Mouse (Mus musculus): ENCODE data around the gene Wwtr1. TPM values are rescaled to one million over a fixed set of nuclear protein-coding genes. Genes with fewer than 3 reads are reported as not detected.

Wwtr1 gene
- polyA plus RNA-seq, 2 experiments, result 34.5 to 54.2 TPM

- no peak for ATAC-seq (ENCODE audit: low FRiP score, low read depth)
- 76% methylated on average over 1 of the region's 1 CpGs for WGBS
- no peak for TF ChIP-seq POLR2A (IDR thresholded peaks at IDR 0.05; ENCODE audit: borderline replicate concordance, extremely low read depth, insufficient read depth, insufficient read length)
These were observed 77.9 kb downstream of the Wwtr1 start for GRCm38 (mm10) chr3:57497791-57498190.

GRCm38 (mm10) chr3:57496428-57496827 is 79.3 kb downstream of the Wwtr1 start:
- TF ChIP-seq POLR2A (IDR thresholded peaks at IDR 0.05; ENCODE audit: borderline replicate concordance, extremely low read depth, insufficient read depth, insufficient read length), result no peak
- no peak overlapping the region for H3K27ac ChIP-seq (replicated peaks; ENCODE audit: low read depth, low read length)
- peaks cover 2% of the 10 kb centered on the region; the same call in 1 of the 2 replicates for H3K4me1 ChIP-seq (ENCODE audit: control insufficient read depth, insufficient read depth, low read length)
- WGBS, result 54% methylated on average over 2 of the region's 2 CpGs
- no peaks in the 10 kb centered on the region for H3K27me3 ChIP-seq (ENCODE audit: control insufficient read depth, insufficient read depth, low read length)
- ATAC-seq (ENCODE audit: low FRiP score, low read depth) (no peak), DNase-seq (ENCODE audit: low spot score) (peak; percentile 28)
- no peak overlapping the region for H3K4me3 ChIP-seq (replicated peaks; ENCODE audit: low read length)
- no peak overlapping the region for H3K9ac ChIP-seq (ENCODE audit: low read depth, low read length, severe bottlenecking)
- H3K9me3 ChIP-seq (ENCODE audit: control insufficient read depth, low read length), result no peaks in the 10 kb centered on the region
- H3K36me3 ChIP-seq (ENCODE audit: control insufficient read depth, insufficient read depth, low read length), result peaks cover 20% of the 10 kb centered on the region
- no peak overlapping the region for H3K4me2 ChIP-seq (replicated peaks; ENCODE audit: low read depth, low read length, severe bottlenecking)

More at GRCm38 (mm10) chr3:57497791-57498190, 77.9 kb downstream of the Wwtr1 start:
- no peaks in the 10 kb centered on the region for H3K27me3 ChIP-seq (ENCODE audit: control insufficient read depth, insufficient read depth, low read length)
- H3K36me3 ChIP-seq (ENCODE audit: control insufficient read depth, insufficient read depth, low read length), result peaks cover 21% of the 10 kb centered on the region
- H3K9me3 ChIP-seq (ENCODE audit: control insufficient read depth, low read length), result no peaks in the 10 kb centered on the region
- H3K4me2 ChIP-seq (replicated peaks; ENCODE audit: low read depth, low read length, severe bottlenecking), result no peak overlapping the region
- H3K9ac ChIP-seq (ENCODE audit: low read depth, low read length, severe bottlenecking), result no peak overlapping the region
- H3K4me3 ChIP-seq (replicated peaks; ENCODE audit: low read length), result no peak overlapping the region
- H3K27ac ChIP-seq (replicated peaks; ENCODE audit: low read depth, low read length), result no peak overlapping the region
- peaks cover 2% of the 10 kb centered on the region; the same call in 1 of the 2 replicates for H3K4me1 ChIP-seq (ENCODE audit: control insufficient read depth, insufficient read depth, low read length)
- DNase-seq (ENCODE audit: low spot score), result no peak

- DNase-seq (ENCODE audit: low spot score) (peak; percentile 83), ATAC-seq (ENCODE audit: low FRiP score, low read depth) (peak; percentile 93)
- H3K4me3 ChIP-seq (replicated peaks; ENCODE audit: low read length), result no peak overlapping the region
- H3K9ac ChIP-seq (ENCODE audit: low read depth, low read length, severe bottlenecking), result no peak overlapping the region
- H3K27ac ChIP-seq (replicated peaks; ENCODE audit: low read depth, low read length), result peak overlapping the region; percentile 82
- TF ChIP-seq POLR2A (IDR thresholded peaks at IDR 0.05; ENCODE audit: borderline replicate concordance, extremely low read depth, insufficient read depth, insufficient read length), result no peak
- no peaks in the 10 kb centered on the region for H3K27me3 ChIP-seq (ENCODE audit: control insufficient read depth, insufficient read depth, low read length)
- no peaks in the 10 kb centered on the region for H3K36me3 ChIP-seq (ENCODE audit: control insufficient read depth, insufficient read depth, low read length)
- H3K9me3 ChIP-seq (ENCODE audit: control insufficient read depth, low read length), result no peaks in the 10 kb centered on the region
- WGBS, result 9% methylated on average over 8 of the region's 8 CpGs
- H3K4me1 ChIP-seq (ENCODE audit: control insufficient read depth, insufficient read depth, low read length), result peaks cover 22% of the 10 kb centered on the region
- H3K4me2 ChIP-seq (replicated peaks; ENCODE audit: low read depth, low read length, severe bottlenecking), result peak overlapping the region; percentile 20; the same call in 1 of the 2 replicates
These were observed 88.1 kb downstream of the Wwtr1 start for GRCm38 (mm10) chr3:57487455-57488153.

- 29% methylated on average over 4 of the region's 4 CpGs for WGBS
- no peak for TF ChIP-seq POLR2A (IDR thresholded peaks at IDR 0.05; ENCODE audit: borderline replicate concordance, extremely low read depth, insufficient read depth, insufficient read length)
- H3K36me3 ChIP-seq (ENCODE audit: control insufficient read depth, insufficient read depth, low read length), result no peaks in the 10 kb centered on the region
- no peak overlapping the region for H3K4me2 ChIP-seq (replicated peaks; ENCODE audit: low read depth, low read length, severe bottlenecking)
- H3K27ac ChIP-seq (replicated peaks; ENCODE audit: low read depth, low read length), result no peak overlapping the region
- ATAC-seq (ENCODE audit: low FRiP score, low read depth) (no peak), DNase-seq (ENCODE audit: low spot score) (no peak)
- H3K9me3 ChIP-seq (ENCODE audit: control insufficient read depth, low read length), result no peaks in the 10 kb centered on the region
- no peak overlapping the region for H3K9ac ChIP-seq (ENCODE audit: low read depth, low read length, severe bottlenecking)
- no peak overlapping the region for H3K4me3 ChIP-seq (replicated peaks; ENCODE audit: low read length)
- peaks cover 22% of the 10 kb centered on the region for H3K4me1 ChIP-seq (ENCODE audit: control insufficient read depth, insufficient read depth, low read length)
- no peaks in the 10 kb centered on the region for H3K27me3 ChIP-seq (ENCODE audit: control insufficient read depth, insufficient read depth, low read length)
These were observed 89.6 kb downstream of the Wwtr1 start for GRCm38 (mm10) chr3:57486068-57486467.

DNA sequence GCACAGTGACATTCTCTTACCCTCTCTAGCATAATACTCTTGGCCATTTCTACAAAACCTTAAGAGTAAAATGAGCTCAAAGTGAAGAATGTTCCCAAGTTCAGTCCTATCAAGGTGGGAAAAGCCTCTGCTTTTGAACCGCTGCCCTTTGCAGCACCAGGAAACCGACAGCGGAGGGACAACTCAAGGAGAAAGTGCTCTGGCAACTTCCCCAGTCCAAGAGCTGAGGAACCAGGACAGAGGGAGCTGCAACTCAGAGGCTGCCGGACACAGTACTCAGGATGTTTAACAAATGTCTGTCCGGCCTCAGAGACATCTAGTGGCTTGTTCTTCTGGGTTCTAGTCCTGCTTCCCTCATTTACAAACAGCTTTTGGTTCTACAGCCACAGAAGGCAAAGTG is 93.7 kb downstream of the Wwtr1 start:
- no peaks in the 10 kb centered on the region for H3K27me3 ChIP-seq (ENCODE audit: control insufficient read depth, insufficient read depth, low read length)
- no peak overlapping the region for H3K4me2 ChIP-seq (replicated peaks; ENCODE audit: low read depth, low read length, severe bottlenecking)
- ATAC-seq (ENCODE audit: low FRiP score, low read depth) (no peak), DNase-seq (ENCODE audit: low spot score) (no peak)
- no peak overlapping the region for H3K4me3 ChIP-seq (replicated peaks; ENCODE audit: low read length)
- H3K27ac ChIP-seq (replicated peaks; ENCODE audit: low read depth, low read length), result no peak overlapping the region
- no peaks in the 10 kb centered on the region for H3K9me3 ChIP-seq (ENCODE audit: control insufficient read depth, low read length)
- H3K36me3 ChIP-seq (ENCODE audit: control insufficient read depth, insufficient read depth, low read length), result peaks cover 7% of the 10 kb centered on the region; the same call in 1 of the 2 replicates
- H3K9ac ChIP-seq (ENCODE audit: low read depth, low read length, severe bottlenecking), result no peak overlapping the region
- H3K4me1 ChIP-seq (ENCODE audit: control insufficient read depth, insufficient read depth, low read length), result peaks cover 10% of the 10 kb centered on the region
- WGBS, result 87% methylated on average over 5 of the region's 5 CpGs
- no peak for TF ChIP-seq POLR2A (IDR thresholded peaks at IDR 0.05; ENCODE audit: borderline replicate concordance, extremely low read depth, insufficient read depth, insufficient read length)
